Mouse (Mus musculus) forebrain, embryonic 11.5 days (tissue): ENCODE data around the gene Ptpra. TPM values are rescaled to one million over a fixed set of nuclear protein-coding genes. Genes with fewer than 3 reads are reported as not detected.
A peak's percentile ranks its signal among the peaks of the same experiment; 100 is the strongest.

Experiments used
- ATAC-seq: fragments of 200-750 bp; cut with Nextera tagmentation; replicated peaks from 2 replicates; pipeline ENCODE4 v1.8.0; 2017; ENCODE audit warnings: moderate TSS enrichment; ENCODE audit not compliant: low FRiP score
- DNase-seq: peaks from one replicate; pipeline ENCODE4 v3.0.0-alpha.2; 2017; ENCODE audit warnings: low spot score
- H3K27ac ChIP-seq: fragments of 300-500 bp; sonication (generic); 2 replicates; pipeline ENCODE4 v1.5.1; 2014; ENCODE audit warnings: low read depth, low read length
- H3K27me3 ChIP-seq: fragments of 300-500 bp; sonication (generic); 2 replicates; pipeline ENCODE4 v1.6.1; 2014; ENCODE audit warnings: mild to moderate bottlenecking, low read length, mixed read lengths; ENCODE audit not compliant: control insufficient read depth, insufficient read depth
- H3K36me3 ChIP-seq: fragments of 300-500 bp; sonication (generic); 2 replicates; pipeline ENCODE4 v1.6.1; 2014; ENCODE audit warnings: mild to moderate bottlenecking, low read length, moderate library complexity, mixed read lengths; ENCODE audit not compliant: control insufficient read depth, insufficient read depth
- H3K4me1 ChIP-seq: fragments of 300-500 bp; sonication (generic); replicated peaks from 2 replicates; pipeline ENCODE4 v1.6.1; 2014; ENCODE audit warnings: low read length, mixed read lengths; ENCODE audit not compliant: control insufficient read depth, insufficient read depth
- H3K4me2 ChIP-seq: fragments of 300-500 bp; sonication (generic); 2 replicates; pipeline ENCODE4 v1.6.1; 2014; ENCODE audit warnings: low read depth, mild to moderate bottlenecking, low read length, moderate library complexity, mixed read lengths; ENCODE audit not compliant: severe bottlenecking
- H3K4me3 ChIP-seq: fragments of 300-500 bp; sonication (generic); 2 replicates; pipeline ENCODE4 v1.5.1; 2014; ENCODE audit warnings: low read depth, low read length
- H3K9ac ChIP-seq: fragments of 300-500 bp; sonication (generic); 2 replicates; pipeline ENCODE4 v1.6.1; 2014; ENCODE audit warnings: low read length
- H3K9me3 ChIP-seq: fragments of 300-500 bp; sonication (generic); 2 replicates; pipeline ENCODE4 v1.6.1; 2016; ENCODE audit warnings: low read length, mixed read lengths; ENCODE audit not compliant: control insufficient read depth
- WGBS: fragments of 180-500 bp; shearing (Covaris S2); extraction: QIAGEN DNeasy Blood & Tissue Kit; methylation state at CpG from one replicate; pipeline ENCODE4 v1.1.7; 2014; 5-methylcytosine and 5-hydroxymethylcytosine counted together
- polyA plus RNA-seq: library from polyadenylated mRNA; unstranded; fragments of >200 nt; fragmentation: Nextera tagmentation; extraction: Ambion mirVana; gene quantifications from 2 replicates; pipeline ENCODE4 v1.2.1, GENCODE M21; 2014

The Ptpra gene
- polyA plus RNA-seq, 1 experiment from 2014 or later = 116 TPM

DNA sequence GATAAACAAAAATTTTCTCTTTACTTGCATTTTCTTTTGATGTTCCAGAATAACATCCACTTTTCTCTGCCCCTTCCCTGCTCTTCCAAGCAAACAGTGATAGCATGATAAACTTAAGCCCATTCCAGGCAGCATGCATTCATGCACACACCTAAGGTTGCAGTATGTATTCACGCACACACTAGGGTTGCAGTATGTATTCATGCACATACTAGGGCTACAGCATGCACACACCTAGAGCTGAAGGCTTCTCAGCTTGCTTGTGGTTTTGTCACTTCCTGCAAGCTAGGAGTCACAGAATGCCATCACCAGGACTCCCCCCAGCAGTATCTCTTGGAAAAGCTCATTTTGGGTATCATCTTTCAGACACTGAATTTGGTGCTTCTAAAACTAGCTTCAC, 13.3 kb upstream of the Ptpra start:
- DNase-seq (no peak), ATAC-seq (no peak)
- Histone ChIP-seq H3K4me1 (no peaks in the 10 kb centered on the region), H3K4me2 (no peak overlapping the region), H3K27ac (no peak overlapping the region), H3K4me3 (no peak overlapping the region), H3K27me3 (no peaks in the 10 kb centered on the region), H3K9ac (no peak overlapping the region), H3K9me3 (no peaks in the 10 kb centered on the region), H3K36me3 (peaks cover 8% of the 10 kb centered on the region)
- WGBS = 97% methylated on average over 1 of the region's 1 CpGs

DNA sequence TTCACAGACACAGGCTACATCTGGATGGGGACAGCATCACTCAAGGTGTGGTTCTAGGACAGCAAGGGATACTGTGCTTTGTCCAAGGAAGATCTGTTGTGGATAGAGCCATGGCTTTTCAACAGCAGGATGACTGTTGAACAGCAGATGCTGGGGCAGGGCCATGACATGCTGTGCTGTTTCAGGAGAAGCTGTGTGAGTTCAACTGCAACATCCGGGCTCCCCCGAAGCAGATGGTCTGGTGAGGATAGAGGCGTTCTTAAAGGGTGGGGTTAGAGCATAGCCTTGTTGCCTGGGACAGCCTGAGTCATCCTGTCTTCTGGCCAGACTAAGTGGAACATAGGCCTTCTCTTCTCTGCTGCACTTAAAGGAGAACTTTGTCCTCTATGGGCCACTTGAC, 11.2 kb upstream of the Ptpra start:
- peaks cover 15% of the 10 kb centered on the region for H3K36me3 ChIP-seq
- ATAC-seq = no peak
- WGBS = 91% methylated on average over 3 of the region's 3 CpGs
- H3K27me3 ChIP-seq = no peaks in the 10 kb centered on the region
- H3K9me3 ChIP-seq = no peaks in the 10 kb centered on the region
- no peaks in the 10 kb centered on the region for H3K4me1 ChIP-seq
- H3K9ac ChIP-seq = no peak overlapping the region
- no peak overlapping the region for H3K4me3 ChIP-seq
- no peak overlapping the region for H3K4me2 ChIP-seq
- DNase-seq = no peak
- H3K27ac ChIP-seq = no peak overlapping the region

DNA sequence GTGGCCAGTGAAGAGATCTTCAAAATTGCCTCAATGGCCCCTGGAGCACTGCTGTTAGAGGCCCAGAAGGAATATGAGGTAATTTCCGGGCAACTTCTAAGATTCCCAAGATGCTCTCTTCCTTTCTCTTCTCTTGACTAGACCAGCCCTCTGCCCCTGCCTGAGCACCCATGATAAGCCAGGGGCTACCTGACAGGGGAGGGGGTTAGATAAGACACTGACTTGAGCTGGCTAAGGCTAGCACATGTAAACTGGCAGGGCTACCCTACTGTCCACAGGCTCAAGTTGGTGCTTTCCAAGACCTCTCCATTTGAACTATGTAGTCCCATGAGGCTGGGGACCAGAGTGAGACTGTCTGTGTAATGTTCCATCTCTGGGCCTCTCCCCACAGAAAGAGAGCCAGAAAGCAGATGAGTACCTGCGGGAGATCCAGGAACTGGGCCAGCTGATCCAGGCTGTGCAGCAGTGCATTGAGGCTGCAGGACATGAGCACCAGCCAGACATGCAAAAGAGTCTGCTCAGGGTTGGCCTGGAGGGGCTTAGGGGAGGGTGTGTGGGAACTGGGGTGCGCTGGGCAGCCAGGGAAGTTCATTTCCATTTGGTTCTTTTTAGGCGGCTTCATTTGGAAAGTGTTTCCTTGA, 10.1 kb upstream of the Ptpra start:
- ATAC-seq (no peak), DNase-seq (no peak)
- no peaks in the 10 kb centered on the region for H3K27me3 ChIP-seq
- H3K4me3 ChIP-seq = no peak overlapping the region
- no peak overlapping the region for H3K27ac ChIP-seq
- H3K4me2 ChIP-seq = no peak overlapping the region
- H3K36me3 ChIP-seq = peaks cover 17% of the 10 kb centered on the region
- 92% methylated on average over 4 of the region's 4 CpGs for WGBS
- no peaks in the 10 kb centered on the region for H3K9me3 ChIP-seq
- no peaks in the 10 kb centered on the region for H3K4me1 ChIP-seq
- no peak overlapping the region for H3K9ac ChIP-seq

DNA sequence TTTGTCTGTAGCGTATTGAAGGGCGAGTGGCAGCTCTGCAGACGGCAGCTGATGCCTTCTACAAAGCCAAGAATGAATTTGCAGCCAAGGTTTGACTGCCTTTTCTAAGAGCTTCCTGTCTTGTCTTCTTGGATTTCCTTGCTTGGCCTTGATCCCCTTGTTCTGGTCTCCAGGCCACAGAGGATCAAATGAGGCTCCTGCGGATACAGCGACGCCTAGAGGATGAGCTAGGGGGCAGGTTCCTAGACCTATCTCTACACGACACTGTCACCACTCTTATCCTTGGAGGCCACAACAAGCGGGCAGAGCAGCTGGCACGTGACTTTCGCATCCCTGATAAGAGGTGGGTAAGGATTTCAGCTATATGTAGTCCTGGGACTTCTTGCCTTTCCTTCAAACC, 7.9 kb upstream of the Ptpra start:
- ATAC-seq (no peak), DNase-seq (no peak)
- Histone ChIP-seq H3K4me3 (no peak overlapping the region), H3K27me3 (no peaks in the 10 kb centered on the region), H3K36me3 (peaks cover 17% of the 10 kb centered on the region), H3K9me3 (no peaks in the 10 kb centered on the region), H3K27ac (no peak overlapping the region), H3K4me1 (no peaks in the 10 kb centered on the region), H3K4me2 (no peak overlapping the region), H3K9ac (no peak overlapping the region)
- 88% methylated on average over 10 of the region's 10 CpGs for WGBS

DNA sequence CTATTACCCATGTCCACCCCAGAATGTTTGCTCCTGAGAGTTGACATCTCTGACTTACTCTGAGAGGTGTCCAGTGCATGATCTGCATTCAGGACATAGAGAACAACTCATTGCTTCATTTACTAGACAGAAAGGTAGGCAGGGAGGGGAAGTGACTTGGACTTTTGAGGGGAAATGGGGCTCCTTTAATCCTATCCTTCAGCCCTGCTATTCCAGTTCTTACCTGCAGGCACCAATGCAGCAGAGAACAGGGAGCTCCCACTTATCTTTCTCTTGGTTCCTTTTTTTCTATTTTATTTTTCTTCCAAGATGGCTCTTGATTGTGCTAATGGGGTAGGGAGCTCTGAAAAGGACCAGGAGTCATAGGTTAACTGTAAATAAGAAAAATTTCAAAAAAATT, 1.6 kb upstream of the Ptpra start:
- Histone ChIP-seq H3K4me2 (no peak overlapping the region), H3K9ac (no peak overlapping the region), H3K4me1 (peaks cover 4% of the 10 kb centered on the region; the same call in 1 of the 2 replicates), H3K36me3 (peaks cover 4% of the 10 kb centered on the region; the same call in 1 of the 2 replicates), H3K4me3 (no peak overlapping the region), H3K27me3 (0 out of 2 replicates have a peak, but pooled peaks cover 2% of the 10 kb centered on the region), H3K27ac (no peak overlapping the region), H3K9me3 (no peaks in the 10 kb centered on the region)
- no peak for DNase-seq
- no peak for ATAC-seq

DNA sequence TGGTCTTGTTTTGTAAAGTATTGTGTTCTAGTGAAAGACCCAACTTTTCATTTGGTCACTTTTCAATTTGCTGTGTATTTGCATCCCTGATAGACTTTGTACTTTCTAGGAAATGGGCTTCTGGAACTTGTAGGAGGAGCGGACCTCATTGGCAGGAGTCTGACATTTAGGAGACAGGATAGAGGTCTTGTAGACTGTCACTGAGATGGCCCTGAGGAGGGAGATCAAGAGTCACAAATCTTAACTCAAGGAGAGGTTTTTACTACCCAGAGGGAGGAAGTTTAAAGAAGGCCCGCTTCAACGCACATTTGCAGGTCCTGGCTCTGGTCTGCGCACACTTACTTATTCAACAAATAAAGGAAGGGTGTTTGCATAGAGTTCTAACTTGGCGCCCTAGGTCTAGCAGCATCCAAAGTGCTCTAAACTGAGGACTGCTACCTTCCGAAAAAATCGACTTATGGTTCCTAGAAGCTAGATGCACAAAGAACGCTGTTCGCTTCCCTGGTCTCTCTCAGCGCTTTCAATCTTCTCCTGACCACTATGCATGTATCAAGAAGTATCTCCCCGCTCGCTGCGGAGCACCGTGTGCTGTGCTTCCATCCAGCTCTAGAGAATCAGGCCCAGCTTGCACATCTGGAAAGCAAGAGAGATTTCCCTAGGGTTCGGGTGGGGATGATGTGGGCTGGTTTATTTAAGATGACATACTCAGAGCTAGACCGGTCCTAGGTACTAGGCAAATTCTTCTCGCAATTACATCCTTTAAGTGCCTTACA, 871 bp upstream of the Ptpra start:
- peaks cover 4% of the 10 kb centered on the region; the same call in 1 of the 2 replicates for H3K4me1 ChIP-seq
- WGBS = 7% methylated on average over 17 of the region's 17 CpGs
- H3K4me3 ChIP-seq = peak overlapping the region; percentile 77
- H3K9ac ChIP-seq = peak overlapping the region; percentile 82
- no peaks in the 10 kb centered on the region; the same call in 1 of the 2 replicates for H3K36me3 ChIP-seq
- H3K27me3 ChIP-seq = 0 out of 2 replicates have a peak, but pooled peaks cover 2% of the 10 kb centered on the region
- DNase-seq (peak; percentile 54), ATAC-seq (0 out of 2 replicates have a peak, but pooled peaks have one; percentile 5)
- no peaks in the 10 kb centered on the region for H3K9me3 ChIP-seq
- H3K4me2 ChIP-seq = peak overlapping the region; percentile 77
- H3K27ac ChIP-seq = no peak overlapping the region

DNA sequence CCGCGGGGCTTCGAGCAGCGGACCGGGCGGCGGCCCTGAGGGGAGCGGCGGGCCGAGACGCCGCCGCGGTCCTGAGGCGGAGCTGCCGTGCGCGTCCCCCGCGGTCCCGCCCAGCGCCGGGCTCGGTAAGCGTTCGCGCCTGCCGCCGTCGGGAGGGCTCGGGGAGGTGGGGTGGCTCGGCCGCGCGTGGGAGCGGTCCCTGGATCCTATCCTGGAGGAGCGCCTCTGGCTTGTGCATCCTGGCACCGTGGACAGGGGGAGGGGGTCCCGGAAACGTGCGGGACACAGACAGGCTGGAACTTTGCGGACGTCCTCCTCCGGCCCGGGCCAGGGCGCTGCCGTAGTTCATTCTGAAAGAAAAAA, 337 bp downstream of the Ptpra start:
- peak overlapping the region; percentile 58; the same call in 1 of the 2 replicates for H3K27ac ChIP-seq
- H3K27me3 ChIP-seq = 0 out of 2 replicates have a peak, but pooled peaks cover 2% of the 10 kb centered on the region
- peak overlapping the region; percentile 77 for H3K4me3 ChIP-seq
- peak; percentile 86 for ATAC-seq
- peaks cover 4% of the 10 kb centered on the region; the same call in 1 of the 2 replicates for H3K4me1 ChIP-seq
- H3K9me3 ChIP-seq = no peaks in the 10 kb centered on the region
- no peaks in the 10 kb centered on the region for H3K36me3 ChIP-seq
- DNase-seq = peak; percentile 79
- WGBS = under 1% methylated on average over 39 of the region's 47 CpGs
- peak overlapping the region; percentile 77 for H3K4me2 ChIP-seq
- H3K9ac ChIP-seq = peak overlapping the region; percentile 82

DNA sequence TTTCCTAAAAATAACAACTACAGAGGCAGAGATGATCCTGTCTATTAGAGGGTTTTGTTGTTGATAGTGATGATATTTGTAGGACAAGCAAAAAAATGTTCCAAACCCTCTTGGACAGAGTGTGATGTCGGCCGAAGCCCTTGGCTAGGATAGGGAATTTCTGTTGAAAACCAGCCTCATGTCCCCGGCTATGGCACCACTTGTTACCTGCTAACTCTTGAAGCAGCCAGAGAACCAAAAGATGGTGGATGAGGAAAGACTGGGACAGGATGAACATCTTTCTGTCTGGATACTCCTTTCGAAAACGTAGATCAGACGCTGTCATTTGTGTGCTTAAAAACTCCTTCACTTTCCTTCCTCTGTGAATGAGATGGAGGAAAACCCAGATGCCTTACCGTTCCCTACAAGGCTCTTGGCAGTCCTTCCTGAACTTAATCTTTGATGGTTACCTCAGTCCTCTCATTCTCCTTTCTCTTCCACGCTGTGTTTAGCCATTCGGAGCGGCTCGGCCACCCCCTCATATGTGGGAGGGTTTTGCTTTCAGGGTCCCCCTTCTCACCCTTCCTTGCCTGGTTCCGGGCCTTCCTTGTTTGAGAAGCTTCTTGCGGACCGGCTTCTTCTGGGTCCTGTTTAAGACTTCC, 1.1 kb downstream of the Ptpra start:
- H3K9ac ChIP-seq = peak overlapping the region; percentile 82
- H3K4me3 ChIP-seq = peak overlapping the region; percentile 77
- WGBS = 71% methylated on average over 14 of the region's 14 CpGs
- 0 out of 2 replicates have a peak, but pooled peaks cover 2% of the 10 kb centered on the region for H3K27me3 ChIP-seq
- H3K36me3 ChIP-seq = no peaks in the 10 kb centered on the region
- DNase-seq (no peak), ATAC-seq (no peak)
- peaks cover 4% of the 10 kb centered on the region; the same call in 1 of the 2 replicates for H3K4me1 ChIP-seq
- H3K4me2 ChIP-seq = peak overlapping the region; percentile 77
- no peak overlapping the region for H3K27ac ChIP-seq
- no peaks in the 10 kb centered on the region for H3K9me3 ChIP-seq
